Mouse (Mus musculus): ENCODE results near the gene Ift172.

Gene Ift172

GRCm38 (mm10) chr5:31257616-31258015 lies 33.3 kb downstream of the Ift172 start:
- no peak for DNase-seq (ENCODE audit: low spot score in 2 of 2)

- no peak for DNase-seq (ENCODE audit: low spot score in 2 of 2)
Measured at GRCm38 (mm10) chr5:31255971-31256370, 34.9 kb downstream of the Ift172 start.

DNA sequence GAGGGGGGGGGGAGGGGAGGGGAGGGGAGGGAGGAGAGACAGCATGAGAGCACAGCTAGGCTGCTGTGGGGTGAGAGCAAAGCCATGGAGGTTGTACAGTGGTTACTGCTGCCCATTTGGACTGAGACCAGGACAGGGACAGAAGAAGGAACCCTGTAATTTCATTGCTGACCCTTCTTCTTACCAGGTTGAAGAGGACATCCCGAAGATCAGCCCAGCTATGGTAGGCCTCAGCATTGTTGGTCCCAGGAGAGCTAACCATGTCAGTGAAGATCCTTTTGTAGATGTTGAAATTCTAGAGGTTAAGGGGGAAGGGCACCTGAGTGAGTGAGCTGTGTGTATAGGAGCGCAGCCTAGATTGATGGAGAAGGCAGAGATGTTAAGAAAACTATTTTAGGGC lies 35.5 kb downstream of the Ift172 start:
- DNase-seq (ENCODE audit: low spot score in 2 of 2): no peak

GRCm38 (mm10) chr5:31254901-31255300 lies 36.0 kb downstream of the Ift172 start:
- DNase-seq (ENCODE audit: low spot score in 2 of 2): no peak

DNA sequence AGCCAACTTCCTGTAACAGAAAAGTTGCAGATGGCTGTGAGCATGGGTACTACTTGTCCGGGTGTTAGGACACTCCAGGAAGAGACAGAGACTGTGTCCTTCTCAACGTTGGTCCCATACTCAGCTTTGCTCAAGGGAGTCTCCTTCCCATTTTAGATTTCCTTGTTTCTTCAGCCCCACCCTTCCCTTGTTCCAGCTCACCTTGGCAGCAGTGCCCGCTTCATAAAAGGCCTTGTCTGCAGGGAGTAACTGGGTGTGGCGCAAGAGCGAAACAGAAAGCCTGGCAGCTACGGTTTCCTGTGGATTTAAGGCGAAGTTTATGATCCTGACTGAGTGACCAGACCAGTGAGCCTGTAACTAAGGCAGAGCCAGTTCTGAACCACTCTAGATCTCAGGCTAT lies 36.5 kb downstream of the Ift172 start:
- DNase-seq (ENCODE audit: low spot score in 2 of 2): peak; percentile 37 to 73

DNA sequence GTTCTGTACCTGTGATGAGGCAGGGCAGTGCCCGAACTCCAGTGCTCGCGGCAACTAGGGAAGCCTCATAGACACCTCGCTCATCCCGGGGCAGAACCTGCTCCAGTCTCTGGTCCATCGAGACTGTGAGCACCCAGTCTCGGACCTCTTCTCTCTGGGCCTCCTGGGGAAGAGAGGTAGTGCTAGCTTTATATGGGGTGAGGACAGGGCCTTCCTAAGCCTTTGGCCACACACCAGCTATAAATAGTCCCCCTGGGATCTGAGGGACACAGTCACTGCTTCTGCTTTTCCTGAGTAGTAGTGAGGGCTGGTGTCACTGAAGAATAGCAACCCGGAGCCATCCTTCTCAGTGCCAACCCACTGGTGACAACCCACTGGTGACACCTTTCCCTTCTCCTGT lies 37.1 kb downstream of the Ift172 start:
- DNase-seq (ENCODE audit: low spot score in 2 of 2): no peak

GRCm38 (mm10) chr5:31252795-31253545 lies 37.9 kb downstream of the Ift172 start:
- no peak for DNase-seq (ENCODE audit: low spot score in 2 of 2)

GRCm38 (mm10) chr5:31252151-31252550 lies 38.8 kb downstream of the Ift172 start:
- no peak for DNase-seq (ENCODE audit: low spot score in 2 of 2)

- DNase-seq (ENCODE audit: low spot score in 2 of 2): peak; percentile 62 to 67
Measured at GRCm38 (mm10) chr5:31251541-31252101, 39.3 kb downstream of the Ift172 start, which contains the start of gene Krtcap3. Krtcap3 (plus strand) TSS chr5:31251691.

GRCm38 (mm10) chr5:31250716-31251115 lies 40.2 kb downstream of the Ift172 start:
- no peak for DNase-seq (ENCODE audit: low spot score in 2 of 2)

- no peak for DNase-seq (ENCODE audit: low spot score in 2 of 2)
Measured at GRCm38 (mm10) chr5:31242191-31242590, 48.7 kb downstream of the Ift172 start.

DNA sequence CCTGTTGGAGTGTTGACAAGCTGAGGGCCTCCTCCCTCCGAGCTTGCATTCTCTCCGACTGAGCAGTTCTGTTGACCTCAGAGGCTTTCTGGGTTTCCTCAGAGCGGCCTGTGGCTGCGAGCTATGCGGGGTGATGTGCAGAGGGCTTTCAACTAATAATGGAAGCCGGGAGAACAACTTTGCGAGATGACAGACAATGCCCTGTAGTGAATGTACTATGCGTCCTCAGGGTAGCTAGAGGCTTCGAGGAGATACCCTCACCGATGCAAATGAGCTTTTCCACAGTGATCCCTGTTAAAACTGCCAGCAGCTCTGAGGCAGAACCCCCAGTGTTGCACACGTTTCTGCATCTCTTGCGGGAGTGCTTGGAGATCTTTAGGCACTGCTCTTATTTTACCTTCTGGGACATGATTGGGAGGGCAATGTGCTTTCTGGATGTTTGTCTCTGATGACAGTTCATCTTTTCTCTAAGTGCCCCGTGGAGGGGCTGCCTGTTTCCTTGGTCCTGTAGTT lies 49.3 kb downstream of the Ift172 start:
- no peak for DNase-seq (ENCODE audit: low spot score in 2 of 2)

DNA sequence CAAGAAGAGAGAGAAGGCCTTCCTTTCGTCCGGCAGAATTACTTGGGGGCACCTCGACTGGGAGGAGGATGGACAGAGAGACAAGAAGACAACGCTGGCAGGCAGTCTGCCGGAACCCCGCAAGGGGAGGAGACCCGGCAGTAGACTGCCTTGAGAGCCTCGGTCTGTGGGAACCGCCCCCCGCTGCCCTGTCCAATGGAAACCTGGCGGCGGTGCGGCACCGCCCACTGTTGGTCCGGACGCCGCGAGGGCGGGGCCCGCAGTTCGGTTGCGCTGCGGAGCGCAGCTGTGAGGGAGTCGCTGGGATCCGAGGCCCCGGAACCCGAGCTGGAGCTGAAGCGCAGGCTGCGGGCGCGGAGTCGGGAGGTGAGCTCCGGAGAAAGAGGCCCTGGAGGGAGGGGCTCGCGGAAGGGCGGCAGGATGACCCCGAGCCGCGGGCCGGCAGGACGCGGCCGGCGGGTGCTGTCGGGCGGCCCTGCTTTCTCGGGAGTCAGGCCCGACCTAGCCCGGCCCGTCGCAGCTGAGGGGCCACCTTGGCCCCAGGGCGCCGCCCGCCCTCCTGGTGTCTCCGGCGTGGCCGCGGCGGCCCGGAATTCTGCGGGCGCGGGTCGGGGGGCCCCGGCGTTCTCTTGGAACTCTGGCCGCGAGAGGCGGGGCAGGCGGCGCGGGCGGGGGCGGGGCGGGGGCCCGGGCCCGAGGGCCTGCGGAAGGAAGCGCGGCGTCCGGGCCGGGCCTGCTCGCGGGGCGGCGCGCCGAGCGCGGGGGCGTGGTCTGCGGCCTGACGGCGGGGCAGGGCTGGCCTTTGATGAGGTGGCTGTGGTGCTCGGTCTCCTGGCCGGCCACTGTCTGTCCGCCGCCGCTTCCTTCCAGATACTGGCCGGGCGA lies 50.0 kb downstream of the Ift172 start, which contains the start of the genes Nrbp1 and Gm9970:
Nrbp1 (plus strand) TSS at position 228 of the 885 bp plus-strand sequence.
Gm9970 (minus strand) TSS at position 596 of the 885 bp plus-strand sequence.
- peak; percentile 88 to 94 for DNase-seq (ENCODE audit: low spot score in 2 of 2)

- no peak for DNase-seq (ENCODE audit: low spot score in 2 of 2)
Measured at GRCm38 (mm10) chr5:31226641-31227040, 64.3 kb downstream of the Ift172 start.

DNA sequence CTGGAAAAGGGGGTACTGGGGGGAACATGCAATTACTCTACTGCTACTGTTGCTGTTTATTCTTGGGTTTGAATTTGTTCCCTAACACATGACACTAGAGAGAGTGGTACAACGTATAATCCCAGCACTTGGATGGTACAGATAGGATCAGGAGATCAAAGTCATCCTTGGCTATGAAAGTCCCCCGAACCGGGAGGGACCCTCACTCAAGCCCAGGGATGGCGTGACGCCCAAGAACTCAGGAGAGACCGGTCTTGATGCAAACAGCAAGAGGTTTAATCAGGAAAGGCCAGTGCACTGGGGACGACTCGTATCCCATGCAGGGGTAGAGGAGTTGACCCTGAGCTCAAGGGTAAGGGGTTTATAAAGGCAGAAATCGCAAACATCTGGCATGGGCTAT lies 68.2 kb downstream of the Ift172 start:
- DNase-seq (ENCODE audit: low spot score in 2 of 2): no peak

GRCm38 (mm10) chr5:31221304-31221945 lies 69.5 kb downstream of the Ift172 start:
- DNase-seq (ENCODE audit: low spot score in 2 of 2): no peak

- peak; percentile 97 to 99 for DNase-seq (ENCODE audit: low spot score in 2 of 2)
Measured at GRCm38 (mm10) chr5:31220448-31221303, 70.2 kb downstream of the Ift172 start, which contains the start of gene Ppm1g. Ppm1g (minus strand) TSS chr5:31220687.

DNA sequence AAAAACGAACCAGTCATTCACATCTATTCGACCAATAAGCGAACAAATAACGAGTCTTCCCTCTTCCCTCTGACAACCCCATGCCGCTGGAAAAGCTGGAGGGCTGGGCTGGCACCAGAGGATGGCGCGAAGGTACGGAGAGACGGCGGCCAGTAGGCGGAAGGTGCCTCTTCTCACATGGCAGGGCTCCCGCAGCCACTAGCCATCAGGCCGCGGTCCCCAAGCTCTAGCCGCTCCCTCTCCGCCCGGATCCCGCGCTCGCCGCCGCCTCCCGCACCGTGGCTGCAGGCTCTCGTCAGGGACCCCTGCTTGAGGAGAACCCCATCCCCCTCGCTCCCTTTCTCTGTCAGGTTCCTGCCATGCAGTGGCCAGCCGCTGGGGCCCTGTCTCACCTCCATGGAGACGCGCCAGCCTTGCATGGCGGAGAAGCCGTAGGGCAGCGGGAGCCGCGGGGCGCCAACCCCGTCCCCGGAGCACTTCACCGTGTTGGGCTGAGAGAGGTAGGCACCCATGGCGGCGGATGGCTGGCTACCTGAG lies 70.9 kb downstream of the Ift172 start:
- no peak for DNase-seq (ENCODE audit: low spot score in 2 of 2)

DNA sequence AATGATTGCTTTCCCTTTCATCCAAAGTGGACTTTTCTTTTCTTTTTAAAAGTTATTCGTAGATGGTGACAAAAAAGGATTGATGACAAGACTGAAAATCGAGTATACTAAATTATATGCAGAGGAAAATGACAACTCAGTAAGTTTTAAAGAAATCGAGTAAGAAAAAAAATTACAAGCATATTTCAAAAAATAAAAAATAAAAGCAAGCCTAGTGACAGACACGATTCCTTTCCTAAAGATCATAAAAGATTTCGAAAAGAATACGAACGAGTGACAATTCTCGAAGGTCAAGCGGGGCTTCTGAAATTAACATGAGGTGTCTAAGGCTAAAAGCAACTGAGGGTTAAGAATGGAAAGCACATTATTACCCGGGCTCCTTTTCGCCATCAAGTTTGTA lies 71.4 kb downstream of the Ift172 start:
- DNase-seq (ENCODE audit: low spot score in 2 of 2): no peak

GRCm38 (mm10) chr5:31219070-31219469 lies 71.8 kb downstream of the Ift172 start:
- DNase-seq (ENCODE audit: low spot score in 2 of 2): no peak
